Mouse (Mus musculus): ENCODE results near the gene Ncoa1.

GRCm38 (mm10) chr12:4506810-4507430 lies 29.9 kb upstream of the Ncoa1 start:
- TF ChIP-seq CTCF (IDR thresholded peaks at IDR 0.05; ENCODE audit: low read depth, low read length) (no peak), POLR2A (IDR thresholded peaks at IDR 0.05; ENCODE audit: extremely low read depth, insufficient read depth, low read length) (no peak)

All from liver, adult 2 months (tissue).